Mouse (Mus musculus) thymus, postnatal 10 days (tissue): ENCODE results near the gene Klb.
A peak's percentile ranks its signal among the peaks of the same experiment; 100 is the strongest.
"Not testable (repeated sequence)": the region's sequence is repeated elsewhere in the genome, so short reads cannot be mapped to it uniquely, and the experiment has no call there.

ENCODE experiments used
- DNase-seq, 2 experiments: peaks; one replicate each; pipeline ENCODE4 v3.0.0; 2021; ENCODE audit warnings: low spot score in 2 of 2

Klb gene

DNA sequence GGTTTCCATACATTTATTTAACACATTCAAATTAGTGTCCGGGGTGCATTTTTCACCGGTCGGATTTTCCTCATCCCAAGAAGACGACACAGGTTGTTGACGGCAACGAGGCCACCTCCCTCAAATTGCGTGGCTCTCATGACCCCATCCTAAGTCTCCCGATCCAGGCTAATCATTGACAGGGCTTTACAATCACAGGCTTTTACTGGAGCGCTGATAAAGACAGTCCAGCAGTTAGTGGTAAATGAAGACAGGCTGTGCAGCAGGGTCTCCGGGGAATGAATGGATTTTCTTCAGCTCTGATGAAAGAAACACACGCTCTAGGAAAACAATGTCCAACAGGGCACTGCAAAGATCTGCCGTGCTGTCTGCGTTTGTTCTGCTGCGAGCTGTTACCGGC is at the start of gene Klb:
Klb (plus strand) TSS at position 147 of the 400 bp plus-strand sequence.
- DNase-seq: no peak

DNA sequence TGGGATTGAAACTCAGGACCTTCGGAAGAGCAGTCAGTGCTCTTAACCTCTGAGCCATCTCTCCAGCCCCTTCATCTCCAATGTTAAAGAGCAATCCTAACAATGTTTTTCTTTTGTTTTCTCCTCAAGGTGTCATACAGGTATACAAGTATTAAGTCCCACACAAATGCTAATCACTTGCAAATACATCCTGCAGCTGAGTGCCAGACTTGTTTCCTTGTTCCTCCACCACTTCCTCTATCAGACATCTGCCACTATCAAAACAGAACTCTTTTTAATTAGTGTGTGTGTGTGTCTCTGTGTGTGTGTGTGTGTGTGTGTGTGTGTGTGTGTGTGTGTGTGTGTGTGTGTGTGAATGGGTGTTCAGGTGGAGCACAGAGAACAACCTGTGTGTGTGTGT is 48.5 kb upstream of the Klb start:
- DNase-seq: not testable (repeated sequence)

DNA sequence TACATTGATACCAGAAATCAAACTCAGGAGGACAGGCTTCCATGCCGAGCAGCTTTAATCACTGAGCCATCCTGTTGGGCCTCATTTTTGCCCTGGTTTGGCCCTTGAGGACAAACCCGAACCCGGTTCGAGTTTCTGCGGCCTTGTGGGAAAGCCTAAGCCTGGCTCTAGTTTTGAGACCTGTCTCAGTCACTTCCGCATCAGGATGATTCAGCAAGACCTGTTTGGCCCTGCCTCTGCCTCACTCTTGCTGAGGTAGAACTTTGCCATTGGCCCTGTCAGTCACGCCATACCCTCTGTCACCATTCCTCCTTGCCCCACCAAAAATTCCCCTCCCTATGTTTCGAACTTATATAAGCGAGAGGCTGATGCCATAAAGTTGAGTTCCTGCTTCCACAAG is 48.0 kb upstream of the Klb start:
- DNase-seq: no peak

DNA sequence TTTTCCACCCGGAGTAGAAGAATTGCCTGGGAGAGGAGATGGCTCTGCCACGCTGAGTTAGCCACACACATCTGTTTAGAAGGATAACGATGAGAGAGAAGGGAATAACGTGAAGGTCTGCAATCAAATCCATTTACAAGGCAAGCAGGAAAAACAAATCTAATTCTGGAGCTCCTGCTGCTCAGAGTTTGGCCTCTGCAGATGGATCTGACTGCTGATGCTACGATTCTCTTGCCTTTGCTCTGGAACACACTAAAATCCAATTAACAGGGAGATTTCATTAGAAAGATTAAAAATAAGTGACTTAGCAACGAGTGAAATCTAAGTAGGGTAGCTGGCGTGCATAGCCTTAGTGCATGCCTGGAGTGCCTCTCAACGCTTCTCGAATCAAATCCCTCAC is 42.6 kb upstream of the Klb start:
- DNase-seq: no peak

DNA sequence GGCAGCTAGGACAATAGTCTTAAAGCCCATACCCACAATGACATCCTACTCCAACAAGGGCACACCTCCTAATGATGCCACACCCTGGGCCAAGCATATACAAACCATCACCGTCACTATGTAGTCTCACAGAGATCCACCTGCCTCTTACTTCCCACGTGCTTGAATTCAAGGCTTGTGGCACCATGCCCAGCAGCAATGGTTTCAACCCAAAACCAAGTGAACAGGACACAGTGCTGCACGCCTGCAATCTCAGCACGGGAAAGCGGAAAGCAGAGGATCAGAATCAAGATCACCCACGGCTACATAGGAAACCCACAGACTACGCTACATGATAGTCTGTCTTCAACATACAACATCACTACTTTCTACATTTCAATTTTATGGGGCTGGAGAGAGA is 39.9 kb upstream of the Klb start:
- no peak for DNase-seq

DNA sequence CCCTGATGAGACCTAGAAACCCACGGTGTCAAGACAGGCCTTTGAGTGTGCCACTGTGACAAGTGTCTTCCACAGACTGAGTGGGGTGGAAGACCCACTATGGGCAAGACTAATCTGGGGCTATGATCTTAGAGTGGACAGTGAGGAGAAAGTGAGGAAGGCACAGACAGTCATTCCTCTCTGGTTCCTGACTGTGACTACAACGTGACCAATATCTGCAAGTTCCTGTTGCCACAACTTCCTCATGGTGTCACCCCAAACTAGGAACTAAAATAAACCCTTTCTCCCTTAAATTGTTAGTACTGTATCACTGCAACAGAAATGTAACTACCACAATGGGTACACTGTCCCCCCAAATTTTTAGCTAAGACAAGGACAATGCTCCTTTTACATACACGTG is 39.2 kb upstream of the Klb start:
- no peak for DNase-seq

DNA sequence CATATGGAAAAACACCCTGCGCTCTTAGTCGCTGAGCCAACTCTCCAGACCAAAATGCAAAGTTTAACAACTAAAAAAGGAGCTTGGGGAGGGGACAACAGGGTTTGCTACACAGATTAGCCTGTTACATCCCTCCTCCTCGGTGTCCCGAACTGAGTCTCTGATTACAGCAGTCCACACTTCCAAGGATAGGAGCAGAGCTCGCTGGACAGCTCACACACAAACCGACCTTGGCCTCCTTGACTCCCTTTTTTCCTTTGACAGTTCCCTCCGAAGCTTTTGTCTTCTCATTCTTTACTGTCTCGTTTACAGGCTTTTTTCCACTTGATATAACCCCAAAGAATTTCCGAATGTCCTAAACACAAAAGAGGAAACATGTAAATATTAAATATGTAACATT is 28.9 kb upstream of the Klb start:
- no peak for DNase-seq

DNA sequence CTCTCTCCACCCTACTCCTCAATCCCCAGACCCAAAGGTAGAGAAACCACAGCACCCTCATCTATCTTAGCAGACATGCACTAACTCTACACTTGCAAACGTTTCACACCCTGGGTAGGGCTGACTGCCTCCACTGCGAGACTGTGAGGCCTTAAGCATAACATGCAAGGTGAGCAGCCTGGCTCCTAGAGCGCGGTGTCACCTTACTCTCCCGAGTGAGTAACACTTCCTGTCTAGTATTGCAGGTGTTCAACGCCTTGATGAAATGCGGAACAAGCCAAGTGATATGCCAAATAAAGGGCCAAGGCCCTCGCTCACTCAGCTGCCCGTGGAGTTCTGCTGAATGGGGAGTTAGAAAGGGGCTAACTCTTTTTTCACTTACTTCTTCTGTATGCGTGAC is 25.9 kb upstream of the Klb start:
- DNase-seq: peak; percentile 13 to 14

DNA sequence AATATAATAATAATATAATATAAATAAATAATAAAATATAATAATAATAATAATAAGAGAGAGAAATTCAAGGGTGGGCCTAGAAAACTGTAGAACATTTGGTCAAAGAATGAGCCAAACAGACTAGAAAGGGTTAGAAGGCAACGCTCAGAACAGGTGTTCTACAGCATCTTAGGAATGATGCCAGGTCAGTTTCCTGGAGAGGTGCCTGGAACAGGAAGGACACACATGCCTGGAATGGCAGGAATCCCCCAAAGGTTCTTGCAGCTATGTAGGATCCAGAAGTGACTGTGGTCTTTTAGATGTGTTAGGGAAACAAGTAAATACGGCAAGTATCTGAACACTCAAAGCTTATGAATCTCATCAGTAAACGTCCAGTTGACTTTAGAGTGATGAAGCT is 23.8 kb upstream of the Klb start:
- DNase-seq: no peak

DNA sequence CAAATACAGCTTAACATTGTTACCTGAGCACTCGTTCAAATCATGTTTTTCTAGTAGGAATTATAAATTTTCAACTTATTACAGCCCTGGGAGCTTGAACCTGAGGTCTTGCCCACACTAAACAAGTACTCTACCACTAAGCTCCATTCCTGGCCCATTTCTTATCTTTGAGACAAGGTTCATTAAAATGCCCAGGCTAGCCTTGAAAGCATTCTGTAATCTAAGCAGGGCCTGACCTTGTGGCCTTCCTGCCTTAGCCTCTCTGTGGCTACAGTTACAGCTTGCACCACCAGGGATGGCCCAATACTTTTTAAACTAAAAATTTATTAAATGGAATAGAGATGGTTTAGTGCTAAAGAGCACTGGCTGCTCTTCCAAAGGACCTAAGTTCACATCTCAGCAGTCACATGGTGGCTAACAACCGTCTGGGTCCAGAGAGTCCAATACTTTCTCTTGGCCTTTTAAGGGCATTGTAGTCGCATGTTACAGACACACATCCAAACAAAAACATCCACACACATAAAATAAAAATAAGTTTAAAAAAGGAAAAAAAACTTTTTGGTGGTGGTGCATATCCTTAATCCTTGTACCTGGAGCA is 23.3 kb upstream of the Klb start:
- no peak for DNase-seq

DNA sequence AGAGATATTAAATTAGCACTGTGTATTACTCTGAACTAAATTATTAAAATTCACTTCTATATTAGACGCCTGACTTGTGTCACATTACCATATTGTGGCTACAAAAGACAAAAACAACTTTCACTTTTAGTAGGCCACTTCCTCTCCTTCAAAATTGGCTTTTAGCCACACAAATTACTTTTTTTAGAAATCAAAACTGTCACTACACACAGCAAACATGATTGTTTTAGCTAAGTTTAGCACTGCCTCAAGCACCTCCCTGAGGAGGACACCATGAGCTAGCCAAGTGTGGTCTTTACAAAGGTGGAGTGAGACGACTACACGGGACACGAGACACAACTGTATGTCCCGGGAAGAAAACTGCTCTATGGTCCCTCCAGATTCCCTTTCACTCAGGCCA is 21.9 kb upstream of the Klb start:
- no peak for DNase-seq

DNA sequence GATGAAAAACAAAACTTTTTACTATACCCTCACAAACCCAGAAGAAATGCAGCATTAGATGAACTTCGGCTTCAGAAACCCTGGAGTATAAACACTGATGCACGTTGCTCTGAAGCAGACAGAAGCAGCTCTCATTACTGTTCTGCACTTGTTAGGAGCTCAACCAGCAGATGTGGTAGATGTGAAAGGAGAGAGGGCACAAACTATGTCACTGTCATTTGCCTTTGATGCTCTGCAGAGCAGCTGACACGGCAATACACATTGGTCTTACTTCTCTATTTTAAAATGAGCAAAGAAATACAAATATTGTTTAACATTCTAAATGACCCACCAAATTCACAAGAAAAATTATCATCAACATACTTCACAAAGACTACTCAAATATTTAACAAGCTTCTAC is 18.1 kb upstream of the Klb start:
- no peak for DNase-seq

DNA sequence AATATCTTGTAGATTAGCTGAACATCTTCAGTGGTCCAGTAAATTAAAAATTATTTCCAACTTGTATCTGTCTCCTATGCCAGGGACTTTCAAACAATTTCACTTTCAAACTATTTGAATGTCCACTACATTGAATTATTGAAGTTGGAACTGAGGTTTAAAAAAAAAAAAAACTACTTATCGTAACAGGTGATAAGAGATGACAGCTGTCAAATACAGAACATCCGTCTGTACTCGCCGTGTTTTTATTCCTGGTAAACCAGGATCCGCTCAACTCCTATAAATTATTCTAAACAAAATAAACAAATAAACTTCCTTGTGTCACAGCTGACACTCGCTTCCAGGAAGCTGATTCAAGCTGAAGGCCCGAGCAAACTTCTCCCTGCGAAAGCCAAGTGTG is 13.3 kb upstream of the Klb start:
- no peak for DNase-seq

DNA sequence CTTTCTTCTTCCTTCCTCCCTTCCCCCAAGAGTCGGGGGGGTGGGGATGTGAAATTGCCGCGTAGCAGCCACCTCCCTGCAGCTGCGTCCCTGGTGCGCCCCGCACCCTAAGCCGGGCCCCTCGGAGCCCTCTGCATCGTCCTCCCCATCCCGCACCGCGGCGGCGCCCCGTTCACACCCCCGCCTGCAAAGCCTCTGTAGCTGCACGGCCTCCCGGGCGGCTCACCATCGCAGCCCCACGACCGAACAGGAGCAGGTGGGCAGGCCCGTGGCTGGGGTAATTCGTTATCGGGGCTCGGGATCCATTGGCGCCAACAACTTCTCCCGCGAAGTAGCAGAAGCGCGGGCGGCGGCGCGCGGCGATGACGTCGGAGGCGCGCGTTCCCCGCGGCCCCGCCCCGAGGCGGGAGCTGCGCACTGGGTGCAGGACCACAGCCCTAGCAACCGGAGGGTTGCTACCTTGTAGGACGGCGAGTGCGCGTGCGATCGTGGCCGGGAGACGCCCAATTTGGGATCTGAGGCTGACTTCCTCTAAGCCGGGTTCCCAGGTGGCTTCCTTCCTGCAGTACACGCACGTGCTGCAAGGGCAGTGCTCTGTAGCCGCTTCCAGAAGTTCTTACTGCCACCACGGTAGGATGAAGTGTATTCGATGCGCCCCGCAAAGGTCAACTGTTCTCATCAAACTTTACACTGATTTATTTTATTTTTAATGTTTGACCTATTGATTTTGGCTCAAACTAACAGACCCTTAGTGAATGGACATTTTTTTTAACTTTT is 12.6 kb upstream of the Klb start, which contains the start of gene Rfc1:
Rfc1 (minus strand) TSS at position 373 of the 777 bp plus-strand sequence.
- DNase-seq: peak; percentile 72 to 79

DNA sequence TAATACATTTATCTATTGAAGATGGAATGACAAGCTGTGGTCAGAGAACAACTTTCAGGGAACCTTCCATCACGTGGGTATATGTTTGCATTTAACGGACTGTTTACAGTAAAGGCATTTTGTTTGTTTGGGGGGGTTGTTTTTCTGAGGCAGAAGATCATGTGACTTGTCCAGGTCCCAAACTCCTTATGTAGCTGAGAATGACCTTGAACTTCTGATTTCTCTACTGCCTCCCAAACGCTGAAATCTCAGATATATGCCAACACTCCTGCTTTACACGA is 12.1 kb upstream of the Klb start:
- no peak for DNase-seq

DNA sequence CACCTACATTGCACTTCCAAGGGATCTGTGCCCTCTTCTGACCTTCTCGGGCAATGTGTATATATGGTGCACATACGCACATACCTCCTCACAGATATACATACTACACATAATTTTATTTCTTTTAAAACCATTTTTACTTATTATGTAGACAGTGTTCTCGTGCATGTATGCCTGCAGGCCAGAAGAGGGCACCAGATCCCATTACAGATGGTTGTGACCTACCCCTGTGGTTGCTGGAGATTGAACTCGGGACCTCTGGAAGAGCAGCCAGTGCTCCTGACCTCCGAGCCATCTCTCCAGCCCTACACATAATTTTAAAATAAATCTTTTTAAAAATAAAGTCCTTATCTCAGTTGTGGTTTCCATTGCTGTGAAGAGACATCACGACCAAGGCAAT is 9.7 kb upstream of the Klb start:
- DNase-seq: no peak

DNA sequence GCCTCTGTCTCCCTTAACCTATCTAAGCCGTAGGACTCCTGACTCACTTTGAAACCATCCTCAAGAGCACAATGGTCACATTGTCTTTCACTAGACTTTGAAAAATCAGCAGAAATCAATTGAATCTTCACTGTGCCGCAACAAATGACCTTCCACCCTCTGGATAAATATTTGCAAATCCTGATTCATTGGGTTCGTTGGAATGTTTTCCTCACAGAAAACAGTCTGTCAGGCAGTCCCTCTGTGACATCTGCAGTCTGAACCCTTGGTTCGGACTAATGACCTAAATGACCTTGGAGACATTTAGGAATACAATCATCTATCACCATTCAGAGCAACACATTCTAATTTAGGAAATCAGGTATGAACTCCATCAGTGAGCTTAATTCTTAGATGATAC is 7.9 kb upstream of the Klb start:
- no peak for DNase-seq

DNA sequence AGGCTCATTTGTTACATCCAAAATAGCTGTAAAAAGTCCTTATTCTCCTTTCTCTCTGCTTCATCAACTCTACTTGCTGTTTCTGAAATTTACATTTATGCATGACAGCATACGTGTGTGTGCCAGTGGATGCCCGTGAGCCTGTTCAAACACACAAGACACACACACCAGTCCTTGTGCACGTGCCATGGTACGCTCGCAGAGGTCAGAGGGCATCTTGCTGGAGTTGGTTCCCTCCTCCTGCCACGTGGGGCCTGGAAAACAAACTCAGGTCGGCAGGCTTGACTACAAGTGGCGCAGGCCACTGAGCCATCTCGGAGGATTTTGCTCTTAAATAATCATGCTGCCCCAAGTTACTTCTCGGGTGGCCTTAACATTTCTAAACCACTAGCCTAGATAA is 2.4 kb downstream of the Klb start:
- DNase-seq: no peak

DNA sequence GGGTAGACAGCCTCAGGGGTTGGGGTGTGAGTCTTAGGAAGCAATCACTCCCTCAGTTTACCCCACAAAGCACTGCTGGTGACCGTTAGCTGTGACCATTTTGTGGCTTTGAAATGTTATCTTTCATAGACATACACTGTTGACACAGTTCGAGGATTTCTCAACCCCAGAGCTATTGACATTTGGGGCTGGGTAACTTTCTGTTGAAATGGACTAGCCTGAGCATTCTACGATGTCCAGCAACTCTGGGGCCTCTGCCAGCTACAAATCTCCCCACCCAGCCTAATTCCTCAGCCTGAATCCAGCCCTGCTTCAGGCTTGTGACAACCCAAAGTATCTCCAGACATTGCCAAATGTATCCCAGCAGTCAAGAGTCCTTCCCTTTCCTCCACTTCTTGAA is 6.0 kb downstream of the Klb start:
- no peak for DNase-seq

DNA sequence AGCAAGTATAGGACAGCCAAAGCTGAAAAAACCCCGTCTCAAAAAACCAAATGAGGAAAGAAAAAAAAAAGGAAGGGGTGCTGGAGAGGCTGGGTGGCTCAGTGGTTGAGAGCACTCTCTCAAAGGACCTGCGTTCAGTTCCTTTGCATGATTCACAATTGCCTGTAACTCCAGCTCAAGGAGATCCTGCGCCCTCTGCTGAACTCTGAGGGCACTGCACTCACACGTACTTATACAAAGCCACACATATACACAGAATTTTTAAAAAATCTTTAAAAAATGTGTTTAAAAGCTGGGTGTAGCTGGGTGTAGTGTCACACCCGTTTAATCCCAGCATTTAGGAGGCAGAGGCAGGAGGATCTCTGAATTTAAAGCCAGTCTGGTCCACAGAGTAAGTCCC is 6.9 kb downstream of the Klb start:
- DNase-seq: no peak

DNA sequence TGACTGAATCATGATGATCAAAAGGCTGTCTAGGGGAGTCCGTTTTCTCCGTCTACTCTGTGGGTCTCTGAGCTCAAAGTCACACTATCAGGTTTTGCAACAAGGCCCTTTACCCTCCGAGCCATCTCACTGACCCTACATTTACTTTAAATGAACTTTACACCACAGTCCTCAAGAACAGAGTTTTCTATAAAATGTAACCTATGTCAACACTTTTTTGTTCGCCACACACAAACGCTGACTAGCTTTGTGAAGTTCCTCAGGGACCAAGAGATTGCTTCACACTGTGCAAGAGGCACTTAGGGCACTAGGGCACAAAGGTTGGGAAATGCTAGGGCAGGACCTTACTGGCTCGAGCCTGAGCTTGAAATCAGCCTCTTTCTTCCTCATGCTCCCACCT is 8.7 kb downstream of the Klb start:
- no peak for DNase-seq

DNA sequence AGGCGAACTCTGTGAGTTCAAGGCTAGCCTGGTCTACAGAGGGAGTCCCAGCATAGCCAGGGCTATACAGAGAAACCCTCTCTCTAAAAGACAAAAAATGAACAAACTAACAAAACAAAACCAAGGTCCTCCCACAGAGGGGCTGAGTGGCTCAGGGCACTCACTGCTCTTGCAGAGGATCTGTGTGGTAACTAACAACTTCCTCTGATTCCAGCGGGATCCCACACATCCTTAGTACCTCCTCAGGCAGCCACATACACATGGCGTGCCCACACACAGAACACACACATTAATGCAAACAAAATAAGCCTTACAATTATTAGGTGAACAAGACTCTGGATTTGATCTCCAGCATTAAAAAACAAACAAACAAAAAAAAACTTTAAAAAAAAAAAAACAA is 9.7 kb downstream of the Klb start:
- no peak for DNase-seq

DNA sequence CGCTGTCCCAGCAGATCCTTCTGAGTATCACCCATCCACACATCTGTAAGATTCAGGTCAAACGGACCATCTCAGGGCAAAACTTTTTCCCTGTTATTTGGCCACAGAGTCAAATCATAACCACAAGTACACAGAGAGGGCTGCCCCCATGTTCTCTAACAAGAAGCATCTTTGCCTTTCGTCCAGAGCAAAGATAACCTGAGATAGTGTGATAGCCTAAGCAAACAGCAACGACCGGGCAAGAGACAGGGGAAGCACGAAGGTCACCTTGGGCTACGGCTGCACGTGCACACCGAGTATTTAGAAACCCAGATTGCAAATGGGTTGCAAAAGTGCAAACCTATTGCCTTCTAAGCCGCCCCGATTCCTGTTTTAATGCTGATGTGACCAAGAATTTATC is 19.7 kb downstream of the Klb start:
- DNase-seq: no peak

DNA sequence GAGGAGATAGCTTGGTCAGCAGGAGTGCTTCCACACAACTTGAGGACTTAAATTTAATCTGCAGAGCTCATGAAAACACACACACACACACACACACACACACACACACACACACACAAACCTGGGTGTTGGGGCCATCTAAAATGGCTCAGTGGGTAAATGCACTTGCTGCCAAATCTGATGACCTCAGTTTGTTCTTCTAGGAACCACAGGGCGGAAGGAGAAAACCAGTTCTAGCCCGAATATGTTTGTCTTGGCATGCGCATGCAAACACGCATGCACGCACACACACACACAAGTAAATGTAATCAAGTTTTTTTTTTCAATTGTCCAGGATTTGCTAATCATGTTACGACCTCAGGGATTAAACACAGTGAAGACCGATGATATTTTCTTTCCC is 23.4 kb downstream of the Klb start:
- DNase-seq: no peak
